Mouse (Mus musculus) hindbrain, embryonic 15.5 days (tissue): ENCODE measurements around the gene Tpr. TPM values are rescaled to one million over a fixed set of nuclear protein-coding genes. Genes with fewer than 3 reads are reported as not detected.

Experiments used
- ATAC-seq: fragments of 200-750 bp; cut with Nextera tagmentation; 2 replicates; pipeline ENCODE4 v1.8.0; 2017; ENCODE audit warnings: low read depth, moderate number of reproducible peaks, moderate TSS enrichment; ENCODE audit not compliant: low FRiP score
- H3K27ac ChIP-seq: fragments of 300-500 bp; sonication (generic); replicated peaks from 2 replicates; pipeline ENCODE4 v1.5.1; 2015; ENCODE audit warnings: mild to moderate bottlenecking, inconsistent platforms
- H3K27me3 ChIP-seq: fragments of 300-500 bp; sonication (generic); 2 replicates; pipeline ENCODE4 v1.6.1; 2015; ENCODE audit warnings: control low read depth, inconsistent platforms
- H3K36me3 ChIP-seq: fragments of 300-500 bp; sonication (generic); 2 replicates; pipeline ENCODE4 v1.6.1; 2015; ENCODE audit warnings: control low read depth, inconsistent platforms
- H3K4me1 ChIP-seq: fragments of 300-500 bp; sonication (generic); replicated peaks from 2 replicates; pipeline ENCODE4 v1.6.1; 2015; ENCODE audit warnings: control low read depth, inconsistent platforms
- H3K4me2 ChIP-seq: fragments of 300-500 bp; sonication (generic); 2 replicates; pipeline ENCODE4 v1.6.1; 2015; ENCODE audit warnings: moderate library complexity, mild to moderate bottlenecking, inconsistent platforms
- H3K4me3 ChIP-seq: fragments of 300-500 bp; sonication (generic); 2 replicates; pipeline ENCODE4 v1.5.1; 2015; ENCODE audit warnings: mild to moderate bottlenecking, inconsistent platforms
- H3K9ac ChIP-seq: fragments of 300-500 bp; sonication (generic); 2 replicates; pipeline ENCODE4 v1.6.1; 2015; ENCODE audit warnings: inconsistent platforms
- H3K9me3 ChIP-seq: fragments of 300-500 bp; sonication (generic); 2 replicates; pipeline ENCODE4 v1.6.1; 2016; ENCODE audit warnings: control low read depth, inconsistent platforms
- WGBS: fragments of 180-500 bp; shearing (Covaris S2); methylation state at CpG from one replicate; pipeline ENCODE4 v1.1.7; 2015; 5-methylcytosine and 5-hydroxymethylcytosine counted together
- polyA plus RNA-seq: library from polyadenylated mRNA; unstranded; fragments of >200 nt; fragmentation: Nextera tagmentation; extraction: Ambion mirVana; gene quantifications from 2 replicates; pipeline ENCODE4 v1.2.1, GENCODE M21; 2015

Tpr gene
- polyA plus RNA-seq, 1 experiment from 2014 or later, result 128 TPM

DNA sequence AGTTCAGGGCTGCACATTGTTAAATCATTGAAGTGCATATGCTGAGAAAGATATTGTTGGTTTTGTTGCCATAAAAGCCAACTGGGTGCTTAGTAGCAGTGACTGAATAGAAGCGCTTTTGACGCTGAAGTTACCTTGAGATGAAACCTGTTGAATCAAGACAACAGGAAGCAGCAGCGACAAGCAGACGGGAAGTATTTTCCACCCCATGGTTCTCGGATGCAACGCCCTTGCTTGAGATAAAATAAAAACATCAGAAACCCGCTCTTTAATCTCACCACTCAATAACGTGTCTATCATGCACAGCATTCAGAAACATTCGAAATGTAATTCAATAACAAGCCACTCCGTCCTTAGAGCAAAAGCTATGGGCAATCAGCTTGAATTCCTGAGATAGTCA, 72.7 kb downstream of the Tpr start:
- WGBS, result 89% methylated on average over 10 of the region's 10 CpGs
- Histone ChIP-seq H3K27ac (no peak overlapping the region), H3K9me3 (no peaks in the 10 kb centered on the region), H3K4me3 (no peak overlapping the region), H3K36me3 (no peaks in the 10 kb centered on the region), H3K27me3 (no peaks in the 10 kb centered on the region), H3K4me2 (no peak overlapping the region), H3K9ac (no peak overlapping the region), H3K4me1 (no peaks in the 10 kb centered on the region)
- ATAC-seq, result no peak

- H3K4me2 ChIP-seq, result no peak within 1 kb of the TSS
- no peak within 1 kb of the TSS for H3K4me3 ChIP-seq
- no peak within 1 kb of the TSS for H3K27ac ChIP-seq
- H3K4me1 ChIP-seq, result no peaks in the 10 kb centered on the region
- no peaks in the 10 kb centered on the region for H3K9me3 ChIP-seq
- WGBS, result 93% methylated on average over 3 of the region's 3 CpGs
- no peaks in the 10 kb centered on the region for H3K27me3 ChIP-seq
- H3K9ac ChIP-seq, result no peak within 1 kb of the TSS
- H3K36me3 ChIP-seq, result no peaks in the 10 kb centered on the region
- ATAC-seq, result no peak
Measured at GRCm38 (mm10) chr1:150466132-150466531, 73.5 kb downstream of the Tpr start, which contains the start of gene Prg4. TSS of gene Prg4 (minus strand) at chr1:150466165.

DNA sequence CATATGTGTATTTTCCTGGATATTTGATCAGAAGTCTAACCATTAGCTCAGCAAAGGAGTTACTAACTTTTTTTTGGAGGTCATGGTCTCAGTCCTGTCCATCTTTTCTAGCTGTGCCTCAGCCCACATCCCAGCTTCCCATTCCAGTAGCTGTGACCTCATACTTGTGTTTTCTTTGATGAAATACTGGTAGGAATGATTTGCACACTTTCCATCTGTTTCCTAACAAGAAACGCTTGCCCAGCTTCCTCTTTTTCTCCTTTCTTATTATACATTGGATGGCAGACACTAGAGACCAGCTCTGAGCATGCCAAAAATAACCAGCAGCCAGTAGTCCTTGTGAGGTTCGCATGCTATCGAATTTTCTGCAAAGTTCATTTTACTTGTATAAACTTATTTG, 77.4 kb downstream of the Tpr start:
- Histone ChIP-seq H3K27me3 (no peaks in the 10 kb centered on the region), H3K4me1 (no peaks in the 10 kb centered on the region), H3K9me3 (no peaks in the 10 kb centered on the region), H3K4me3 (no peak overlapping the region), H3K4me2 (no peak overlapping the region), H3K36me3 (no peaks in the 10 kb centered on the region), H3K27ac (no peak overlapping the region), H3K9ac (no peak overlapping the region)
- WGBS, result 93% methylated on average over 3 of the region's 3 CpGs
- ATAC-seq, result no peak

GRCm38 (mm10) chr1:150472525-150472924, 79.9 kb downstream of the Tpr start:
- Histone ChIP-seq H3K9me3 (no peaks in the 10 kb centered on the region), H3K4me2 (no peak overlapping the region), H3K4me1 (no peaks in the 10 kb centered on the region), H3K9ac (no peak overlapping the region), H3K27me3 (no peaks in the 10 kb centered on the region), H3K27ac (no peak overlapping the region), H3K4me3 (no peak overlapping the region), H3K36me3 (no peaks in the 10 kb centered on the region)
- 75% methylated on average over 7 of the region's 7 CpGs for WGBS
- no peak for ATAC-seq

GRCm38 (mm10) chr1:150480674-150481073, 88.0 kb downstream of the Tpr start:
- no peaks in the 10 kb centered on the region for H3K4me1 ChIP-seq
- H3K4me3 ChIP-seq, result no peak overlapping the region
- 83% methylated on average over 5 of the region's 5 CpGs for WGBS
- H3K27ac ChIP-seq, result no peak overlapping the region
- ATAC-seq, result no peak
- no peak overlapping the region for H3K9ac ChIP-seq
- H3K36me3 ChIP-seq, result no peaks in the 10 kb centered on the region
- H3K4me2 ChIP-seq, result no peak overlapping the region
- no peaks in the 10 kb centered on the region for H3K9me3 ChIP-seq
- H3K27me3 ChIP-seq, result no peaks in the 10 kb centered on the region

DNA sequence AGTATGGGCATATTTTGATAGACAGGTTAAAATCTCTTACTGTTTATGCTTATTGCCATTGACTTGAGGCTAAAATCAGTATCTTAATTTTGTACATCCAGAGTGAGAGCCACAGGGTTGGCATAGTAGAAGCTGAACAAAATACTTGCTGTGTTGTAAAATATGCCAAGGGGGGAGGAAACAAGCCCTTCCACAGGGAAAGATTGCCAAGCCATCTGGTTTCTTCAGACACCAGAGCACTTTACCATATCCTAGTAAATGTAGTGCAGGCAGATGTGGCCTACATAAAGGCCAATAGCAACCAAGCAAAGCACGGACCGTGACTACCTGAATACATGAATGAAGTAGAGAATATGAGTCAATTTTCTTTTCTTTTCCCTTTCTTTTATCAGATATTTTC, 96.5 kb downstream of the Tpr start:
- Histone ChIP-seq H3K9ac (no peak overlapping the region), H3K9me3 (no peaks in the 10 kb centered on the region), H3K4me2 (no peak overlapping the region), H3K4me3 (no peak overlapping the region), H3K27me3 (no peaks in the 10 kb centered on the region), H3K4me1 (no peaks in the 10 kb centered on the region), H3K36me3 (no peaks in the 10 kb centered on the region), H3K27ac (no peak overlapping the region)
- 94% methylated on average over 2 of the region's 2 CpGs for WGBS
- no peak for ATAC-seq

DNA sequence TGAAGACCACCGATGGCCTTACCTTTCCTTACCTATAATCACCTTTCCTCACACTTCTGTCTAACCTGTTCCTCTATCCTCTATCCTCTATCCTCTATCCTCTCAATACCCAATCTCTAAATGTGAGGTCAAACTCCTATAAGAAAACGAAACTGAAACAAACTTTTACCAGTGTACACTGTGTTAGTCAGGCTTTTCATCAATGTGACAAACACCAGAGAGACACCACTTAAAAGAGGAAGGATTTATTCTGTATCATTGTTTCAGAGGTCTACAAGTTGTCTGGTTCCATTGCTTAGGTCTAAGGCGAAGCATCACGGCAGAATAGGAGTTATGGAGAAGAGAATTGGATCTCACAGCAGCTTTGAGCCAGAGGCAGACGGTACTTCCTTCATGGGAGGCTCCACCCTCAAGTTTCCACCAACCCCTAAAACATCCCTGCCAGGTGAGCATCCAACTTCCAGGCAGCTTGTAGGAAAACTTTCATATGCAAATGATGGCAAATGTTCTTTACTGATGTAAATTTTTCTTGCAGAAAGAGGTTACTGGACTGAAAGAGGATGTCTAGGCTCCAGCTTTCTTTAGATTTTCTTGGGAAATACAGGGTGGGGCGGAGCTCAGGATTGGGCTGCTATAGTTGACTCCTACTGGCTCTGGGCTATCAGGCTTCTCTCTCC, 104.1 kb downstream of the Tpr start:
- Histone ChIP-seq H3K27ac (no peak overlapping the region), H3K9ac (no peak overlapping the region), H3K27me3 (no peaks in the 10 kb centered on the region), H3K9me3 (no peaks in the 10 kb centered on the region), H3K4me3 (no peak overlapping the region), H3K4me1 (no peaks in the 10 kb centered on the region), H3K4me2 (no peak overlapping the region), H3K36me3 (no peaks in the 10 kb centered on the region)
- 83% methylated on average over 6 of the region's 6 CpGs for WGBS
- no peak for ATAC-seq

GRCm38 (mm10) chr1:150497690-150498089, 105.1 kb downstream of the Tpr start:
- no peaks in the 10 kb centered on the region for H3K27me3 ChIP-seq
- no peak overlapping the region for H3K9ac ChIP-seq
- H3K4me1 ChIP-seq, result no peaks in the 10 kb centered on the region
- H3K36me3 ChIP-seq, result no peaks in the 10 kb centered on the region
- ATAC-seq, result no peak
- WGBS, result 70% methylated on average over 2 of the region's 2 CpGs
- no peak overlapping the region for H3K4me3 ChIP-seq
- H3K9me3 ChIP-seq, result no peaks in the 10 kb centered on the region
- H3K27ac ChIP-seq, result no peak overlapping the region
- no peak overlapping the region for H3K4me2 ChIP-seq

DNA sequence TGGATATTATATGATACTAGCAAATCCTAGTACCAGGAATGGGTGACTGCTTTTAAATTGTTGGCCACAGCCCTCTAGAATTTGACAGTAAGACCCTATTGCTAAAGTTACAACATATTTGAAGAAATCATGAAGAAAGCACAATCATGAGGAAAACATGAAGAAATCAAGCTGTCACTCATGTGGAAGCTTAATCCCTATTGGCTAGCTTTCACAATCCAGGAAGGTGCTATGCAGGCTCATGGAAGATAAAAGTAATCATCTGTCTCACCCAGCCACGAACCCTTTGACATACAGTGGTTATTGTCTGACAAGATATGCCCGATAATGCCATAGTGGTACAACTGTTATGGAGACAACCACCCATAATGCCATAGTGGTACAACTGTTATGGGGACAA, 105.5 kb downstream of the Tpr start:
- no peak overlapping the region for H3K4me2 ChIP-seq
- 85% methylated on average over 2 of the region's 2 CpGs for WGBS

More for the DNA sequence above, 105.5 kb downstream of the Tpr start:
- Histone ChIP-seq H3K9ac (no peak overlapping the region), H3K4me1 (no peaks in the 10 kb centered on the region), H3K27ac (no peak overlapping the region), H3K27me3 (no peaks in the 10 kb centered on the region), H3K4me3 (no peak overlapping the region), H3K9me3 (no peaks in the 10 kb centered on the region), H3K36me3 (no peaks in the 10 kb centered on the region)
- no peak for ATAC-seq

Other genes with a start within 250 kb of the Tpr start
- gene Pdc, start 73.4 kb upstream of the Tpr start, polyA plus RNA-seq, result not detected in 2 replicates
- 38.7 and 42.3 TPM in 2 replicates for gene Odr4, start 242 bp downstream of the Tpr start, polyA plus RNA-seq
- gene Prg4, start 73.3 kb downstream of the Tpr start, polyA plus RNA-seq, result 0.17 and 0.52 TPM in 2 replicates